7 mouse cellular contexts compared by ENCODE assay signal in genomic region chr2:25579737-25580460, GRCm38 (mm10). TPM values are rescaled to one million over a fixed set of nuclear protein-coding genes. Genes with fewer than 3 reads are reported as not detected.
A peak's percentile ranks its signal among the peaks of the same experiment; 100 is the strongest.
DNase-seq lines count a peak whose midpoint lies in the region; ATAC-seq and TF ChIP-seq lines count a peak whose summit lies in the region.

No protein-coding gene starts in this region.

- peak overlapping the region; percentile 25 to 43 for H3K4me3 ChIP-seq in ES-E14 (ENCODE audit: insufficient read depth in 1 of 2, low read depth in 1 of 2, low read length in 2 of 2, poor library complexity in 1 of 2, severe bottlenecking in 1 of 2)
- peak overlapping the region; percentile 48 for H3K4me3 ChIP-seq in hindbrain, postnatal 0 days (ENCODE audit: low read length)
- peak overlapping the region; percentile 26 for H3K4me3 ChIP-seq in limb, embryonic 14.5 days (replicated peaks; ENCODE audit: low read length)

- H3K4me2 ChIP-seq in hindbrain, postnatal 0 days (ENCODE audit: low read depth, low read length): peak overlapping the region; percentile 82
- peak overlapping the region; percentile 43 for H3K4me2 ChIP-seq in limb, embryonic 14.5 days (replicated peaks; ENCODE audit: low read depth, low read length, severe bottlenecking)

- no peak overlapping the region for H3K27ac ChIP-seq in ES-E14 (ENCODE audit: insufficient read depth, low read depth, low read length, poor library complexity, severe bottlenecking)
- H3K27ac ChIP-seq in hindbrain, postnatal 0 days: no peak overlapping the region
- H3K27ac ChIP-seq in limb, embryonic 14.5 days (replicated peaks; ENCODE audit: low read depth, low read length): no peak overlapping the region

- peak overlapping the region; percentile 28; the same call in 1 of the 2 replicates for H3K9ac ChIP-seq in ES-E14 (ENCODE audit: insufficient read depth, low read depth, low read length, poor library complexity, severe bottlenecking)
- H3K9ac ChIP-seq in hindbrain, postnatal 0 days (replicated peaks; ENCODE audit: low read length): no peak overlapping the region
- 0 out of 2 replicates have a peak overlapping the region, but pooled peaks have one; percentile 25 for H3K9ac ChIP-seq in limb, embryonic 14.5 days (ENCODE audit: low read depth, low read length, severe bottlenecking)

- 17% methylated on average over 27 of the region's 27 CpGs for WGBS in hindbrain, postnatal 0 days
- 7% methylated on average over 25 of the region's 27 CpGs for WGBS in limb, embryonic 14.5 days

- ATAC-seq in hindbrain, postnatal 0 days: no peak
- ATAC-seq in limb, embryonic 14.5 days (ENCODE audit: low FRiP score, low read depth): no peak

- DNase-seq in CD4-positive helper T cell, adult 2 months (ENCODE audit: low read depth, low spot score): peak; percentile 74
- peak; percentile 78 for DNase-seq in ES-E14 (ENCODE audit: low read depth, low spot score)
- DNase-seq in embryo, embryonic 9.5 days (ENCODE audit: extremely low spot score): peak; percentile 48
- peak; percentile 83 for DNase-seq in hindbrain, postnatal 0 days (ENCODE audit: low spot score)
- peak; percentile 55 for DNase-seq in limb, embryonic 14.5 days (ENCODE audit: low spot score)
- DNase-seq in natural killer cell, adult 2 months (ENCODE audit: low spot score in 2 of 2): peak; percentile 38 to 67
- DNase-seq in thymus, postnatal 36 days: peak; percentile 65 to 69

- peaks cover 7% of the 10 kb centered on the region; the same call in 1 of the 2 replicates for H3K36me3 ChIP-seq in ES-E14 (ENCODE audit: control insufficient read depth, insufficient read depth, low read length, poor library complexity, severe bottlenecking)
- H3K36me3 ChIP-seq in hindbrain, postnatal 0 days (ENCODE audit: insufficient read depth, low read length): peaks cover 17% of the 10 kb centered on the region; the same call in 1 of the 2 replicates
- peaks cover 22% of the 10 kb centered on the region for H3K36me3 ChIP-seq in limb, embryonic 14.5 days (ENCODE audit: control insufficient read depth, insufficient read depth, low read length)

- peaks cover 0 to 37% of the 10 kb centered on the region in 2 experiments; a peak in 2 of 4 replicates for H3K4me1 ChIP-seq in ES-E14 (ENCODE audit: control insufficient read depth in 2 of 2, insufficient read depth in 2 of 2, low read length in 2 of 2, poor library complexity in 1 of 2)
- peaks cover 37% of the 10 kb centered on the region for H3K4me1 ChIP-seq in hindbrain, postnatal 0 days (ENCODE audit: insufficient read depth, low read length)
- H3K4me1 ChIP-seq in limb, embryonic 14.5 days (ENCODE audit: control insufficient read depth, insufficient read depth, low read length): peaks cover 46% of the 10 kb centered on the region

- no peak for TF ChIP-seq POLR2A in limb, embryonic 14.5 days (IDR thresholded peaks at IDR 0.05; ENCODE audit: borderline replicate concordance, extremely low read depth, insufficient read depth, insufficient read length)

- peaks cover 38% of the 10 kb centered on the region for H3K27me3 ChIP-seq in hindbrain, postnatal 0 days (ENCODE audit: insufficient read depth, low read length)
- peaks cover 54% of the 10 kb centered on the region for H3K27me3 ChIP-seq in limb, embryonic 14.5 days (ENCODE audit: control insufficient read depth, insufficient read depth, low read length)

- peak; percentile 73 for TF ChIP-seq CTCF in hindbrain, postnatal 0 days (IDR thresholded peaks at IDR 0.05; ENCODE audit: low read depth)

- in situ Hi-C loops in ES-E14 (cut with MboI; ENCODE audit: low sequenced_read_pairs in 2 of 2, unreplicated experiment in 2 of 2): no loop called here

- no peaks in the 10 kb centered on the region for H3K9me3 ChIP-seq in ES-E14 (ENCODE audit: control insufficient read depth, insufficient read depth, low read depth, low read length)
- H3K9me3 ChIP-seq in hindbrain, postnatal 0 days (ENCODE audit: low read length): no peaks in the 10 kb centered on the region
- no peaks in the 10 kb centered on the region for H3K9me3 ChIP-seq in limb, embryonic 14.5 days (ENCODE audit: control insufficient read depth, low read length)

TF ChIP-seq in ES-E14, 5 proteins besides CTCF, POLR2A, EP300 and RAD21:
- TF ChIP-seq ZC3H11A (IDR thresholded peaks at IDR 0.05; ENCODE audit: borderline replicate concordance, low read depth, low read length) (0 out of 2 replicates have a peak, but pooled peaks have one; percentile 9), CHD2 (IDR thresholded peaks at IDR 0.05; ENCODE audit: low read depth, low read length) (no peak), HCFC1 (IDR thresholded peaks at IDR 0.05; ENCODE audit: borderline replicate concordance, insufficient read depth, low read length) (no peak)

RNA-seq across cellular contexts. Expression of gene Ajm1, which starts 1.7 kb away (rescaled TPM):
- total RNA-seq in ES-E14 (2012; rRNA removed): 0.36 and 1.2 TPM in 2 replicates
- 22.4 and 29.1 TPM in 2 replicates for total RNA-seq in hindbrain, postnatal 0 days (2014; rRNA removed)
- polyA plus RNA-seq in hindbrain, postnatal 0 days (2015; fragmentation: Nextera tagmentation; extraction: Ambion mirVana): 18.8 and 19.8 TPM in 2 replicates
- 2.5 and 3.5 TPM in 2 replicates for polyA plus RNA-seq in limb, embryonic 14.5 days (2012; rRNA removed)
- 0.18 and 0.19 TPM in 2 replicates for polyA plus RNA-seq in limb, embryonic 14.5 days (2014; fragmentation: Nextera tagmentation; extraction: Ambion mirVana)

RNA-seq across cellular contexts. Expression of gene Phpt1, which starts 4.9 kb away (rescaled TPM):
- total RNA-seq in ES-E14 (2012; rRNA removed): 29.9 and 39.4 TPM in 2 replicates
- total RNA-seq in hindbrain, postnatal 0 days (2014; rRNA removed): 35.4 and 48.2 TPM in 2 replicates
- polyA plus RNA-seq in hindbrain, postnatal 0 days (2015; fragmentation: Nextera tagmentation; extraction: Ambion mirVana): 232 and 242 TPM in 2 replicates
- 137 and 139 TPM in 2 replicates for polyA plus RNA-seq in limb, embryonic 14.5 days (2012; rRNA removed)
- polyA plus RNA-seq in limb, embryonic 14.5 days (2014; fragmentation: Nextera tagmentation; extraction: Ambion mirVana): 167 and 176 TPM in 2 replicates

RNA-seq across cellular contexts. Expression of gene Mamdc4, which starts 5.3 kb away (rescaled TPM):
- total RNA-seq in ES-E14 (2012; rRNA removed): 4.1 and 9.7 TPM in 2 replicates
- 1.2 and 2.5 TPM in 2 replicates for total RNA-seq in hindbrain, postnatal 0 days (2014; rRNA removed)
- polyA plus RNA-seq in hindbrain, postnatal 0 days (2015; fragmentation: Nextera tagmentation; extraction: Ambion mirVana): 1.2 and 2.0 TPM in 2 replicates
- polyA plus RNA-seq in limb, embryonic 14.5 days (2012; rRNA removed): 10.9 and 15.0 TPM in 2 replicates
- 1.4 and 1.8 TPM in 2 replicates for polyA plus RNA-seq in limb, embryonic 14.5 days (2014; fragmentation: Nextera tagmentation; extraction: Ambion mirVana)

RNA-seq across cellular contexts. Expression of gene Edf1, which starts 22.3 kb away (rescaled TPM):
- 142 and 179 TPM in 2 replicates for total RNA-seq in ES-E14 (2012; rRNA removed)
- 159 and 274 TPM in 2 replicates for total RNA-seq in hindbrain, postnatal 0 days (2014; rRNA removed)
- 394 and 413 TPM in 2 replicates for polyA plus RNA-seq in hindbrain, postnatal 0 days (2015; fragmentation: Nextera tagmentation; extraction: Ambion mirVana)
- 116 and 174 TPM in 2 replicates for polyA plus RNA-seq in limb, embryonic 14.5 days (2012; rRNA removed)
- polyA plus RNA-seq in limb, embryonic 14.5 days (2014; fragmentation: Nextera tagmentation; extraction: Ambion mirVana): 325 and 331 TPM in 2 replicates

RNA-seq across cellular contexts. Expression of gene Rabl6, which starts 28.4 kb away (rescaled TPM):
- total RNA-seq in ES-E14 (2012; rRNA removed): 45.8 and 62.1 TPM in 2 replicates
- 71.8 and 74.9 TPM in 2 replicates for total RNA-seq in hindbrain, postnatal 0 days (2014; rRNA removed)
- 53.0 and 62.4 TPM in 2 replicates for polyA plus RNA-seq in hindbrain, postnatal 0 days (2015; fragmentation: Nextera tagmentation; extraction: Ambion mirVana)
- polyA plus RNA-seq in limb, embryonic 14.5 days (2012; rRNA removed): 99.4 and 110 TPM in 2 replicates
- 74.8 and 80.7 TPM in 2 replicates for polyA plus RNA-seq in limb, embryonic 14.5 days (2014; fragmentation: Nextera tagmentation; extraction: Ambion mirVana)

Comparison
In these comparisons a context has a peak if more than half of its experiments do, and no peak if none do; other contexts are left out.
1. RNA of gene Ajm1, which starts 1.7 kb away (total RNA-seq): 22.4 to 29.1 TPM in hindbrain, postnatal 0 days; 0.36 to 1.2 TPM in ES-E14; every median in the first group is over 10 times any median in the second.
2. Peak in every context shown above with its lines, with median percentiles within 50 percentile points of each other: DNase-seq and H3K4me3 ChIP-seq.